Mouse (Mus musculus): ENCODE results near the gene Cand1. TPM values are rescaled to one million over a fixed set of nuclear protein-coding genes. Genes with fewer than 3 reads are reported as not detected.

The Cand1 gene
- polyA plus RNA-seq, 1 experiment from 2014 or later = 106 TPM

GRCm38 (mm10) chr10:119239633-119239968 lies 254 bp downstream of the Cand1 start:
- peak overlapping the region; percentile 98 for H3K9ac ChIP-seq
- H3K4me2 ChIP-seq (replicated peaks) = peak overlapping the region; percentile 78
- WGBS = under 1% methylated on average over 37 of the region's 37 CpGs
- H3K4me1 ChIP-seq = peaks cover 12% of the 10 kb centered on the region
- H3K27me3 ChIP-seq = no peaks in the 10 kb centered on the region
- H3K4me3 ChIP-seq = peak overlapping the region; percentile 99
- no peaks in the 10 kb centered on the region for H3K9me3 ChIP-seq
- H3K36me3 ChIP-seq = peaks cover 16% of the 10 kb centered on the region
- ATAC-seq (ENCODE audit: insufficient number of reproducible peaks, insufficient read depth, low FRiP score, low TSS enrichment) = peak; percentile 72; the same call in 1 of the 2 replicates
- peak overlapping the region; percentile 99 for H3K27ac ChIP-seq

- Histone ChIP-seq H3K4me2 (replicated peaks) (peak overlapping the region; percentile 78), H3K9me3 (no peaks in the 10 kb centered on the region), H3K27ac (peak overlapping the region; percentile 99), H3K4me1 (peaks cover 12% of the 10 kb centered on the region), H3K36me3 (peaks cover 17% of the 10 kb centered on the region), H3K27me3 (no peaks in the 10 kb centered on the region), H3K4me3 (peak overlapping the region; percentile 99), H3K9ac (peak overlapping the region; percentile 98)
- under 1% methylated on average over 41 of the region's 54 CpGs for WGBS
- peak; percentile 35; the same call in 1 of the 2 replicates for ATAC-seq (ENCODE audit: insufficient number of reproducible peaks, insufficient read depth, low FRiP score, low TSS enrichment)
These were observed 747 bp downstream of the Cand1 start for GRCm38 (mm10) chr10:119238985-119239631.

- Histone ChIP-seq H3K4me2 (replicated peaks) (no peak overlapping the region), H3K9me3 (no peaks in the 10 kb centered on the region), H3K4me1 (0 out of 2 replicates have a peak, but pooled peaks cover 3% of the 10 kb centered on the region), H3K36me3 (peaks cover 15% of the 10 kb centered on the region), H3K27me3 (no peaks in the 10 kb centered on the region), H3K9ac (no peak overlapping the region), H3K4me3 (no peak overlapping the region), H3K27ac (no peak overlapping the region)
- WGBS = 86% methylated on average over 5 of the region's 5 CpGs
- no peak for ATAC-seq (ENCODE audit: insufficient number of reproducible peaks, insufficient read depth, low FRiP score, low TSS enrichment)
These were observed 8.3 kb downstream of the Cand1 start for GRCm38 (mm10) chr10:119231526-119231925.

- Histone ChIP-seq H3K9ac (no peak overlapping the region), H3K27ac (no peak overlapping the region), H3K4me3 (no peak overlapping the region), H3K4me1 (0 out of 2 replicates have a peak, but pooled peaks cover 3% of the 10 kb centered on the region), H3K36me3 (peaks cover 19% of the 10 kb centered on the region), H3K9me3 (no peaks in the 10 kb centered on the region), H3K4me2 (replicated peaks) (no peak overlapping the region), H3K27me3 (no peaks in the 10 kb centered on the region)
- no peak for ATAC-seq (ENCODE audit: insufficient number of reproducible peaks, insufficient read depth, low FRiP score, low TSS enrichment)
- WGBS = 92% methylated on average over 4 of the region's 4 CpGs
These were observed 9.2 kb downstream of the Cand1 start for GRCm38 (mm10) chr10:119230703-119231102.

- H3K4me2 ChIP-seq (replicated peaks) = no peak overlapping the region
- WGBS = 72% methylated on average over 5 of the region's 5 CpGs
- H3K27ac ChIP-seq = no peak overlapping the region
- H3K4me1 ChIP-seq = 0 out of 2 replicates have a peak, but pooled peaks cover 3% of the 10 kb centered on the region
- no peak overlapping the region for H3K9ac ChIP-seq
- no peaks in the 10 kb centered on the region for H3K9me3 ChIP-seq
- no peaks in the 10 kb centered on the region for H3K27me3 ChIP-seq
- peaks cover 20% of the 10 kb centered on the region for H3K36me3 ChIP-seq
- no peak overlapping the region for H3K4me3 ChIP-seq
- ATAC-seq (ENCODE audit: insufficient number of reproducible peaks, insufficient read depth, low FRiP score, low TSS enrichment) = no peak
These were observed 9.7 kb downstream of the Cand1 start for GRCm38 (mm10) chr10:119230074-119230669.

- Histone ChIP-seq H3K27ac (no peak overlapping the region), H3K4me2 (replicated peaks) (no peak overlapping the region), H3K9me3 (no peaks in the 10 kb centered on the region), H3K9ac (no peak overlapping the region), H3K36me3 (peaks cover 28% of the 10 kb centered on the region), H3K4me1 (peaks cover 8% of the 10 kb centered on the region), H3K27me3 (no peaks in the 10 kb centered on the region), H3K4me3 (no peak overlapping the region)
- WGBS = 84% methylated on average over 4 of the region's 4 CpGs
- ATAC-seq (ENCODE audit: insufficient number of reproducible peaks, insufficient read depth, low FRiP score, low TSS enrichment) = no peak
These were observed 16.2 kb downstream of the Cand1 start for GRCm38 (mm10) chr10:119223686-119224085.

GRCm38 (mm10) chr10:119221631-119222030 lies 18.2 kb downstream of the Cand1 start:
- ATAC-seq (ENCODE audit: insufficient number of reproducible peaks, insufficient read depth, low FRiP score, low TSS enrichment) = no peak
- H3K36me3 ChIP-seq = peaks cover 47% of the 10 kb centered on the region

GRCm38 (mm10) chr10:119219415-119219814 lies 20.4 kb downstream of the Cand1 start:
- no peak overlapping the region for H3K27ac ChIP-seq
- H3K27me3 ChIP-seq = no peaks in the 10 kb centered on the region
- H3K4me3 ChIP-seq = no peak overlapping the region
- no peak for ATAC-seq (ENCODE audit: insufficient number of reproducible peaks, insufficient read depth, low FRiP score, low TSS enrichment)
- no peaks in the 10 kb centered on the region for H3K9me3 ChIP-seq
- H3K9ac ChIP-seq = no peak overlapping the region
- H3K36me3 ChIP-seq = peaks cover 40% of the 10 kb centered on the region
- peaks cover 8% of the 10 kb centered on the region for H3K4me1 ChIP-seq
- H3K4me2 ChIP-seq (replicated peaks) = no peak overlapping the region
- 49% methylated on average over 11 of the region's 11 CpGs for WGBS

More at GRCm38 (mm10) chr10:119221631-119222030, 18.2 kb downstream of the Cand1 start:
- H3K4me2 ChIP-seq (replicated peaks) = no peak overlapping the region
- H3K27ac ChIP-seq = no peak overlapping the region
- 78% methylated on average over 5 of the region's 5 CpGs for WGBS
- H3K9me3 ChIP-seq = no peaks in the 10 kb centered on the region
- no peak overlapping the region for H3K9ac ChIP-seq
- peaks cover 8% of the 10 kb centered on the region for H3K4me1 ChIP-seq
- no peaks in the 10 kb centered on the region for H3K27me3 ChIP-seq
- H3K4me3 ChIP-seq = no peak overlapping the region

- Histone ChIP-seq H3K4me1 (peaks cover 8% of the 10 kb centered on the region), H3K9ac (no peak overlapping the region), H3K4me2 (replicated peaks) (no peak overlapping the region), H3K27me3 (no peaks in the 10 kb centered on the region), H3K9me3 (no peaks in the 10 kb centered on the region), H3K27ac (no peak overlapping the region), H3K36me3 (peaks cover 45% of the 10 kb centered on the region), H3K4me3 (no peak overlapping the region)
- WGBS = 91% methylated on average over 15 of the region's 15 CpGs
- no peak for ATAC-seq (ENCODE audit: insufficient number of reproducible peaks, insufficient read depth, low FRiP score, low TSS enrichment)
These were observed 21.4 kb downstream of the Cand1 start for GRCm38 (mm10) chr10:119218274-119219080.

- no peak overlapping the region for H3K9ac ChIP-seq
- H3K4me1 ChIP-seq = no peaks in the 10 kb centered on the region
- ATAC-seq (ENCODE audit: insufficient number of reproducible peaks, insufficient read depth, low FRiP score, low TSS enrichment) = no peak
- H3K9me3 ChIP-seq = no peaks in the 10 kb centered on the region
- no peak overlapping the region for H3K4me2 ChIP-seq (replicated peaks)
- H3K36me3 ChIP-seq = peaks cover 79% of the 10 kb centered on the region
- WGBS = 84% methylated on average over 5 of the region's 5 CpGs
- H3K27ac ChIP-seq = no peak overlapping the region
- no peaks in the 10 kb centered on the region for H3K27me3 ChIP-seq
- H3K4me3 ChIP-seq = no peak overlapping the region
These were observed 27.4 kb downstream of the Cand1 start for GRCm38 (mm10) chr10:119212443-119212842.

GRCm38 (mm10) chr10:119211251-119211650 lies 28.6 kb downstream of the Cand1 start:
- no peak for ATAC-seq (ENCODE audit: insufficient number of reproducible peaks, insufficient read depth, low FRiP score, low TSS enrichment)
- Histone ChIP-seq H3K4me3 (no peak overlapping the region), H3K27ac (no peak overlapping the region), H3K9ac (no peak overlapping the region), H3K4me1 (no peaks in the 10 kb centered on the region), H3K36me3 (peaks cover 79% of the 10 kb centered on the region), H3K27me3 (no peaks in the 10 kb centered on the region), H3K9me3 (no peaks in the 10 kb centered on the region), H3K4me2 (replicated peaks) (no peak overlapping the region)
- 96% methylated on average over 11 of the region's 11 CpGs for WGBS
